Mouse (Mus musculus): ENCODE results near the gene Trio. TPM values are rescaled to one million over a fixed set of nuclear protein-coding genes. Genes with fewer than 3 reads are reported as not detected.

Trio gene
- polyA plus RNA-seq, 1 experiment from 2014 or later = 28.8 TPM

GRCm38 (mm10) chr15:27998621-27999359 lies 26.9 kb downstream of the Trio start:
- peak; percentile 30 for DNase-seq (ENCODE audit: low spot score)
- peaks cover 99% of the 10 kb centered on the region for H3K4me1 ChIP-seq
- WGBS = 12% methylated on average over 8 of the region's 8 CpGs

GRCm38 (mm10) chr15:27997917-27998316 lies 27.7 kb downstream of the Trio start:
- no peaks in the 10 kb centered on the region; the same call in 1 of the 2 replicates for H3K27me3 ChIP-seq (replicated peaks; ENCODE audit: low read depth, poor library complexity, severe bottlenecking)
- H3K27ac ChIP-seq (replicated peaks) = no peak overlapping the region
- WGBS = 13% methylated on average over 8 of the region's 8 CpGs
- no peak overlapping the region for H3K4me3 ChIP-seq
- peaks cover 99% of the 10 kb centered on the region for H3K4me1 ChIP-seq
- H3K9me3 ChIP-seq = no peaks in the 10 kb centered on the region
- peaks cover 6% of the 10 kb centered on the region for H3K36me3 ChIP-seq (replicated peaks)
- DNase-seq (ENCODE audit: low spot score) = peak; percentile 49

More at GRCm38 (mm10) chr15:27998621-27999359, 26.9 kb downstream of the Trio start:
- no peaks in the 10 kb centered on the region for H3K9me3 ChIP-seq
- H3K27me3 ChIP-seq (replicated peaks; ENCODE audit: low read depth, poor library complexity, severe bottlenecking) = no peaks in the 10 kb centered on the region; the same call in 1 of the 2 replicates
- no peak overlapping the region for H3K4me3 ChIP-seq
- H3K27ac ChIP-seq (replicated peaks) = no peak overlapping the region
- peaks cover 6% of the 10 kb centered on the region for H3K36me3 ChIP-seq (replicated peaks)

GRCm38 (mm10) chr15:27997391-27997841 lies 28.2 kb downstream of the Trio start:
- H3K4me3 ChIP-seq = no peak overlapping the region
- H3K9me3 ChIP-seq = no peaks in the 10 kb centered on the region
- 41% methylated on average over 9 of the region's 9 CpGs for WGBS
- peaks cover 99% of the 10 kb centered on the region for H3K4me1 ChIP-seq
- peaks cover 6% of the 10 kb centered on the region for H3K36me3 ChIP-seq (replicated peaks)
- peak; percentile 45 for DNase-seq (ENCODE audit: low spot score)
- no peaks in the 10 kb centered on the region; the same call in 1 of the 2 replicates for H3K27me3 ChIP-seq (replicated peaks; ENCODE audit: low read depth, poor library complexity, severe bottlenecking)
- H3K27ac ChIP-seq (replicated peaks) = peak overlapping the region; percentile 61; the same call in 1 of the 2 replicates

GRCm38 (mm10) chr15:27996750-27997149 lies 28.9 kb downstream of the Trio start:
- H3K27ac ChIP-seq (replicated peaks) = no peak overlapping the region
- H3K4me3 ChIP-seq = no peak overlapping the region
- peaks cover 6% of the 10 kb centered on the region for H3K36me3 ChIP-seq (replicated peaks)
- WGBS = 87% methylated on average over 4 of the region's 4 CpGs
- peaks cover 99% of the 10 kb centered on the region for H3K4me1 ChIP-seq
- no peaks in the 10 kb centered on the region for H3K9me3 ChIP-seq
- H3K27me3 ChIP-seq (replicated peaks; ENCODE audit: low read depth, poor library complexity, severe bottlenecking) = no peaks in the 10 kb centered on the region; the same call in 1 of the 2 replicates
- DNase-seq (ENCODE audit: low spot score) = no peak

GRCm38 (mm10) chr15:27995421-27995820 lies 30.2 kb downstream of the Trio start:
- no peak overlapping the region for H3K27ac ChIP-seq (replicated peaks)
- H3K36me3 ChIP-seq (replicated peaks) = peaks cover 6% of the 10 kb centered on the region
- 19% methylated on average over 3 of the region's 3 CpGs for WGBS
- H3K4me1 ChIP-seq = peaks cover 96% of the 10 kb centered on the region
- no peak overlapping the region for H3K4me3 ChIP-seq
- H3K27me3 ChIP-seq (replicated peaks; ENCODE audit: low read depth, poor library complexity, severe bottlenecking) = no peaks in the 10 kb centered on the region; the same call in 1 of the 2 replicates
- no peaks in the 10 kb centered on the region for H3K9me3 ChIP-seq
- no peak for DNase-seq (ENCODE audit: low spot score)

GRCm38 (mm10) chr15:27994870-27995269 lies 30.8 kb downstream of the Trio start:
- peaks cover 6% of the 10 kb centered on the region for H3K36me3 ChIP-seq (replicated peaks)
- peak; percentile 23 for DNase-seq (ENCODE audit: low spot score)
- no peak overlapping the region for H3K27ac ChIP-seq (replicated peaks)
- no peaks in the 10 kb centered on the region; the same call in 1 of the 2 replicates for H3K27me3 ChIP-seq (replicated peaks; ENCODE audit: low read depth, poor library complexity, severe bottlenecking)
- peaks cover 93% of the 10 kb centered on the region for H3K4me1 ChIP-seq
- H3K9me3 ChIP-seq = no peaks in the 10 kb centered on the region
- 38% methylated on average over 13 of the region's 13 CpGs for WGBS
- no peak overlapping the region for H3K4me3 ChIP-seq

- peaks cover 6% of the 10 kb centered on the region for H3K36me3 ChIP-seq (replicated peaks)
- no peak overlapping the region for H3K4me3 ChIP-seq
- WGBS = 76% methylated on average over 7 of the region's 7 CpGs
- no peaks in the 10 kb centered on the region; the same call in 1 of the 2 replicates for H3K27me3 ChIP-seq (replicated peaks; ENCODE audit: low read depth, poor library complexity, severe bottlenecking)
- peaks cover 88% of the 10 kb centered on the region for H3K4me1 ChIP-seq
- no peak overlapping the region for H3K27ac ChIP-seq (replicated peaks)
- no peak for DNase-seq (ENCODE audit: low spot score)
- no peaks in the 10 kb centered on the region for H3K9me3 ChIP-seq
Measured at GRCm38 (mm10) chr15:27993528-27993927, 32.1 kb downstream of the Trio start.

- DNase-seq (ENCODE audit: low spot score) = no peak
- peaks cover 88% of the 10 kb centered on the region for H3K4me1 ChIP-seq
- WGBS = 79% methylated on average over 5 of the region's 5 CpGs
Measured at GRCm38 (mm10) chr15:27992596-27992995, 33.1 kb downstream of the Trio start.

GRCm38 (mm10) chr15:27991892-27992593 lies 33.6 kb downstream of the Trio start:
- Histone ChIP-seq H3K36me3 (replicated peaks) (peaks cover 6% of the 10 kb centered on the region), H3K4me1 (peaks cover 86% of the 10 kb centered on the region), H3K9me3 (no peaks in the 10 kb centered on the region), H3K27me3 (replicated peaks; ENCODE audit: low read depth, poor library complexity, severe bottlenecking) (no peaks in the 10 kb centered on the region), H3K27ac (replicated peaks) (no peak overlapping the region), H3K4me3 (no peak overlapping the region)
- WGBS = 72% methylated on average over 6 of the region's 6 CpGs
- no peak for DNase-seq (ENCODE audit: low spot score)

More at GRCm38 (mm10) chr15:27992596-27992995, 33.1 kb downstream of the Trio start:
- Histone ChIP-seq H3K9me3 (no peaks in the 10 kb centered on the region), H3K27me3 (replicated peaks; ENCODE audit: low read depth, poor library complexity, severe bottlenecking) (no peaks in the 10 kb centered on the region; the same call in 1 of the 2 replicates), H3K27ac (replicated peaks) (no peak overlapping the region), H3K36me3 (replicated peaks) (peaks cover 6% of the 10 kb centered on the region), H3K4me3 (no peak overlapping the region)

GRCm38 (mm10) chr15:27991066-27991701 lies 34.5 kb downstream of the Trio start:
- no peak for DNase-seq (ENCODE audit: low spot score)
- Histone ChIP-seq H3K27ac (replicated peaks) (no peak overlapping the region), H3K4me1 (peaks cover 81% of the 10 kb centered on the region), H3K27me3 (replicated peaks; ENCODE audit: low read depth, poor library complexity, severe bottlenecking) (no peaks in the 10 kb centered on the region), H3K4me3 (no peak overlapping the region), H3K36me3 (replicated peaks) (peaks cover 2% of the 10 kb centered on the region), H3K9me3 (no peaks in the 10 kb centered on the region)
- WGBS = 78% methylated on average over 17 of the region's 17 CpGs

GRCm38 (mm10) chr15:27987979-27988378 lies 37.7 kb downstream of the Trio start:
- WGBS = 69% methylated on average over 7 of the region's 7 CpGs
- no peak for DNase-seq (ENCODE audit: low spot score)

GRCm38 (mm10) chr15:27984881-27985280 lies 40.8 kb downstream of the Trio start:
- H3K36me3 ChIP-seq (replicated peaks) = no peaks in the 10 kb centered on the region
- WGBS = 61% methylated on average over 2 of the region's 2 CpGs
- H3K4me1 ChIP-seq = peaks cover 56% of the 10 kb centered on the region
- H3K27ac ChIP-seq (replicated peaks) = no peak overlapping the region
- H3K27me3 ChIP-seq (replicated peaks; ENCODE audit: low read depth, poor library complexity, severe bottlenecking) = no peaks in the 10 kb centered on the region
- no peak overlapping the region for H3K4me3 ChIP-seq
- H3K9me3 ChIP-seq = no peaks in the 10 kb centered on the region
- no peak for DNase-seq (ENCODE audit: low spot score)

More at GRCm38 (mm10) chr15:27987979-27988378, 37.7 kb downstream of the Trio start:
- no peaks in the 10 kb centered on the region for H3K9me3 ChIP-seq
- H3K4me1 ChIP-seq = peaks cover 55% of the 10 kb centered on the region
- H3K27me3 ChIP-seq (replicated peaks; ENCODE audit: low read depth, poor library complexity, severe bottlenecking) = no peaks in the 10 kb centered on the region
- H3K27ac ChIP-seq (replicated peaks) = no peak overlapping the region
- no peaks in the 10 kb centered on the region for H3K36me3 ChIP-seq (replicated peaks)
- H3K4me3 ChIP-seq = no peak overlapping the region
